Mouse (Mus musculus) CH12F3 (cell line): ENCODE data around the gene Wdr83.
"Not testable (repeated sequence)": the region's sequence is repeated elsewhere in the genome, so short reads cannot be mapped to it uniquely, and the experiment has no call there.

Experiments
- in situ Hi-C: fragments of 300-500 bp; cut with MboI; formaldehyde crosslinking; loops from 2 replicates; pipeline ENCODE4 v1.14.3; 2020; ENCODE audit warnings: low sequenced_read_pairs

Wdr83 gene

DNA sequence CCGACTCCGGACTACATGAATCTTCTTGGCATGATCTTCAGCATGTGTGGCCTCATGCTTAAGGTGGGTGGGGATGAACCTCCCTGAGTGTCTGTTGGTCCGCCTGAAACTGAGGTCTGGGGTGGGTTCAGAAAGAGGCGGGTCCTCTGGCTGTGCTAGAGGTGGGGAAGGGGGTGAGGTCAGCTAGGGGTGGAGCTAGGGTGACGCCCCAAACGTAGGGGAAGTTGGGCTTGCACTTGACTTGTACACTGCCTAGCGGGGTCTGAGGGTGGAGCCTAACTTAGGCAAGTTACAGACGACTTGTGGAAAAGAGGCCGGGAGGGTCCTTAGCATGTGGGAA is at the start of gene Wdr83:
Gene Wdr83 (minus strand): TSS at position 91 of the 340 bp plus-strand sequence.
- in situ Hi-C loops, result no loop called here

GRCm38 (mm10) chr8:85123691-85124090 is 42.6 kb upstream of the Wdr83 start:
- in situ Hi-C loops, result no loop called here

DNA sequence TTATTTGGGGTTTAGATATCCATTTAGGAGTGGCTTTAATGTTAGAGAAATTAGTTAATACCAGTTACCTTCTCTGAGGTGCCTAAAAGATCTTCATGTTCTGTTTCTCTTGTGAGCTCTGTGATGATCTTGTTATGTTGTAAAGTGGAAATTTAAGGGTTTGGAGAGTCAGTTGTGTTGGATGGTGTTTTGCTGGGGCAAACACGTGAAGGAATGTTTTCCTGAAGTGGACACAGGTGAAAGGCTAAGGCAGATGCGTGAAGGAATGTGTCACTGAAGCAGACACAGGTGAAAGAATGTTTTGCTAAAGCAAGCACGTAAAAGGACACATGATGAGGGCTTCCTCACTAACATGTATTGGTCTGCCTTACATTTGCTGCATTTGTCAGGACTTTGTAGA is 41.9 kb upstream of the Wdr83 start, which contains the start of gene Zfp791:
Gene Zfp791 (minus strand): TSS at position 101 of the 400 bp plus-strand sequence.
- in situ Hi-C loops, result no loop called here

DNA sequence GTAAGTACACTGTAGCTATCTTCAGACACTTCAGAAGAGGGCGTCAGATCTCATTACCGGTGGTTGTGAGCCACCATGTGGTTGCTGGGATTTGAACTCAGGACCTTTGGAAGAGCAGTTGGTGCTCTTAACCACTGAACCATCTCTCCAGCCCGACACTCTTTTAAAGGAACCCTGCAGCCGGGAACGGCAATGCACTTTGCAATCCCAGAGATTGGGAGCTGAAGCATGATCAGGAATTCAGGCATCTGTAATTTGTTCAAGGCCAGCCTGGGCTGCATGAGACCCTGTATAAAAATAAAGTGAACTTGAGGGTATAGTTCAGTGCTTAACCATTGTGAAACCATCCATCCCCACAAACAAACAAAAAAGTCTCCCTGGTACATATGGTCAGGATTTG is 39.1 kb upstream of the Wdr83 start:
- in situ Hi-C loops, result not testable (repeated sequence)

DNA sequence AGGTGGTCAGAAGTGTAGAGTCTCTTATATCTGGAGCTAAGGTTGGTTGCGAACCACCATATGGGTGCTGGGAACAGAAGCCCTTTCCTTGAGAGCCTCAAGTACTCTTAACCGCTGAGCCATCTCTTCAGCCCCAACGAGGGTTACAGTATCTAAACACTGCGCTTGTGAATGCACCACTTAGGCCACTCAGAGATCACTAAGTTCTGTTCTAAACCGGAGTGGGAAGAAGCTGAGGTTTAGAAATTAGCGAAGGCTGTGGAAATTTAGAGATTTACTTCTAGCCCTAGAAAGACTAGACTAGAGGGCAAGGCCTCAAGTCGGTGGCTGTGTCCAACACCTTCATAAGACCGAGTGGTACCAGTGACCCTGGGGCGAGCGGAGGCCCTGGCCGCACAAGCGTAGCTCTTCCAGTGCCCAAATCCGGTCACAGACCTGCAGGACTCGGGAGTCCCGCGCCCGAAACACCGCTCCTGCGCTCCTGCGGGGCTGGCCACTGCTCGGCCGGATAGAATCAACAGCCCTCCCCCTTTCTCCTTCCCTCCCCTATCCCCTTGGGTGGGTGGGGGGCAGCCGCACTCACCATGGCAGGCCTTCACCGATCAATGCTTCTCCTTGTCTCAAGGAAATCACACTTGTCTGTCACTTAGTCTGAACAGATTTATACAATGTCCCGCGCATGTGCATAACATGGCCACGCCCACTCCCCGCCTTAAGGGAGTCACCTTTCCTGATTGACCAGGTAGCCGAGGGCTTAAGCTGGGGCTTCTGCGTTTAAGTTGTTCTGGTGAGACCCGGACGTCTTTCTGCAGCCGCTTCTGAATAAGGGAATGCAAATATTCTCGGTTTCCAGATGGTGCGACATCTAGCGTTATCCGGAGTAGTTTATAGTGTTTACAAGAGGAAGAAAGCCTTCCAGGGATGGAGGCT is 38.2 kb upstream of the Wdr83 start:
- in situ Hi-C loops, result no loop called here

DNA sequence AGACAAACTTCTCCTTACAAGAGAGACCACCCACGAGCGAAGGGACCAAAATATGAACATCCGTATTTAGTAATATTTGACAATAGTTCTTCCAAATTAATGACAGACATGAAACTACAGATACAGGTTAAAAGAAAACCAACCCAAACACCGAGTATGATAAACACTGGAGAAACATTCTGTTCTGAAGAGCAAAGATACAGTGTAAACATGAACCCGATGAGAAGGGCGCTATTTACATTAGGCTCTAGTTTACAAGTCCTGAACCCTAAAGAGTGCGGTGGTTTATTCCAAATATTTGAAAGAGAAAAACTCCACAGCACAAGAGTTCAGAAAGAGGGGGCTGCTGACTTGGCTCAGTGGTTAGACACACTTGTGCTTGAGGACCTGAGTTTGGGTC is 35.9 kb upstream of the Wdr83 start:
- in situ Hi-C loops, result no loop called here

- in situ Hi-C loops, result no loop called here
These were observed 34.4 kb upstream of the Wdr83 start for GRCm38 (mm10) chr8:85115501-85115900.

- in situ Hi-C loops, result no loop called here
These were observed 32.1 kb upstream of the Wdr83 start for GRCm38 (mm10) chr8:85113241-85113640.

- in situ Hi-C loops, result no loop called here
These were observed 19.1 kb upstream of the Wdr83 start for GRCm38 (mm10) chr8:85100076-85100665.

GRCm38 (mm10) chr8:85096850-85097249 is 15.7 kb upstream of the Wdr83 start:
- in situ Hi-C loops, result no loop called here

GRCm38 (mm10) chr8:85096196-85096595 is 15.1 kb upstream of the Wdr83 start:
- in situ Hi-C loops, result no loop called here

- in situ Hi-C loops, result no loop called here
These were observed 14.5 kb upstream of the Wdr83 start for GRCm38 (mm10) chr8:85095566-85095965.

DNA sequence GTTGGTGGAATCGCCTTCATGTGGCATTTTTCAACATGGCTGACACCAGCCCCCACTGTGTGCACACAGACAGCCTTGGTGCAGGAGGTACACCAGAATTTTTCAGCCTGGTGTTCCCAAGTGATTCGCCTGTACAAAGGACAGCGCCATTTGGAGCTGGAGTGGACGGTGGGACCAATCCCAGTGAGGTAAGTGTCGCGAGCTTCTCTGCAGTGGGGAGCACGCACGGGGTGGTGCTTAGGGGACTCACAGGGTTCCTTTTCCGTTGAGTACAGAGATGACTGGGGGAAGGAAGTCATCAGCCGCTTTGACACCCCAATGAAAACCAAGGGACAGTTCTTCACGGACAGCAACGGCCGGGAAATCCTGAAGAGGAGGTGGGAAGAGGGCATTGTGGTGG is 13.9 kb upstream of the Wdr83 start:
- in situ Hi-C loops, result no loop called here

- in situ Hi-C loops, result no loop called here
These were observed 10.5 kb upstream of the Wdr83 start for GRCm38 (mm10) chr8:85091526-85092090.

- in situ Hi-C loops, result no loop called here
These were observed 9.8 kb upstream of the Wdr83 start for GRCm38 (mm10) chr8:85090856-85091255.

DNA sequence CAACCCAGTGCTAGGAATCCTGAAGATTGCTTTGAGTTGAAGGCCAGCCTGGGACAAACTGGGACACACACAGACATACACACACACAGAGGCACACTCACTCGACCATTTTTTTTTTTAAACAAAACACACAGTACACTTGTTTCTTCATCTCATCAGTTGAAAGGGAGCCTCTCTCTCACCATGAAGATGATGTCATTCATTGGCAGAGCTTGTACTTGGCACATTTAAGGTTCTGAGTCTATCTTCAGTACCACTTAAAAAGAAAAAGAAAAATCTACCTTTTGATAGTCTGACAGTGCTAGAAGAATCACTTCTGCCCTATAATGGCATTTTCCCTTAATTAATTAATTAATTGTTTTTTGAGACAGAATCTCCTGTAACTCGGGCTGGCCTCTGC is 7.7 kb upstream of the Wdr83 start:
- in situ Hi-C loops, result no loop called here

- in situ Hi-C loops, result no loop called here
These were observed 5.1 kb upstream of the Wdr83 start for GRCm38 (mm10) chr8:85086238-85086637.

DNA sequence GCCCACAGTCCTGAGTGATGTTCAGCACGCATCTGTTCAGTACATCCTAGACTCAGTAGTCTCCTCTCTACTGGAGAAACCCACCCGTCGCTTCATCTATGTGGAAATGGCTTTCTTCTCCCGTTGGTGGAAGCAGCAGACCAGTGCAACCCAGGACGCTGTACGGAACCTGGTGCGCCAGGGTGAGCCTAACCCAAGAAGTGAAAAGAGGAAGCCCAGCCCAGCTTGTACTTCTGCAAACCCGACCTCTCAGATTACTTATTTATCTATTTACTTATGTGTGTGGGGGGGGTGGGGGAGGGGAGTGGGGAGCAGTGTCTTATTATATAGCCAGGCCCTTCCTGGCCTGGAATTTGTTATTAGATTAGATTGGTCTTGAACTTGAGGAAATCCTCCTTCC is 3.5 kb upstream of the Wdr83 start:
- in situ Hi-C loops, result no loop called here

DNA sequence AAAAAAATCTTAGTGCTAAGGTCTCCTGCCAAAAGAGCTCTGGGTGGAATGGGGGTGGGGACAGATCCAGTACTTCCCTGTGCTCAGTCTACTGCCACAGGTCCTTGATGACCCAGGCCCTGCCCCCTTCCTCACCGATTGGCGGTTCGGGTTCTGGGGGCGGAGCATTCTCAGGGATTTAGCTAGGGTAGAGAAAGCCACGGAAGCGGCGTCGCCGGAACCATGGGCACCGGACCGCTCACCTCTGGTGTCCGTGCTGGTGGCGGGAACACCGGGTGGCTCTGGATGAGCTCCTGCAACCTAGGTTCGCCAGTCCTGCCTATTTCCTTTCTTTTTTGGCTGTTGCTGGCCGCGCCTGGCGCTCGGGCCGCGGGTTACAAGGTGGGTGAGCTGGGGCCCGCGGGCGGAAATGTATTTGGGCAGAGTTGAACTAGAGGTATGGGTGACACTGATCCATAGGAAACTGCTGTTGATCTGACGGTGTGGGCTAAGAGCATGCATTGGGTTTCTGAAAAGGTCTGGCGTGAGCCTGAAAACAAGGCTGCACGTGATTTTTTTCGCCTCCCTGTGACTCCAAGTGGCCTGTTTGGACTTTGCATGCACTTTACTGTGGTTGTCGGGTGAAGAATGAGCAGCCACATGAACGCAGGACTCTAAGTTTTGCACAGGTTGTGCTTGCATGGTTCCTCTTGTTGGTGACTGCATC is 2.2 kb upstream of the Wdr83 start, which contains the start of gene Man2b1:
Gene Man2b1 (plus strand): TSS at position 163 of the 706 bp plus-strand sequence.
- in situ Hi-C loops, result no loop called here

- in situ Hi-C loops, result not testable (repeated sequence)
These were observed 1.1 kb upstream of the Wdr83 start for GRCm38 (mm10) chr8:85082169-85082568.

GRCm38 (mm10) chr8:85080532-85081215 is 432 bp downstream of the Wdr83 start, which contains the start of gene Wdr83os:
Gene Wdr83os, plus strand, starts transcription at chr8:85080740.
- in situ Hi-C loops, result no loop called here
